Mouse (Mus musculus): ENCODE results near the gene Gm10184.

DNA sequence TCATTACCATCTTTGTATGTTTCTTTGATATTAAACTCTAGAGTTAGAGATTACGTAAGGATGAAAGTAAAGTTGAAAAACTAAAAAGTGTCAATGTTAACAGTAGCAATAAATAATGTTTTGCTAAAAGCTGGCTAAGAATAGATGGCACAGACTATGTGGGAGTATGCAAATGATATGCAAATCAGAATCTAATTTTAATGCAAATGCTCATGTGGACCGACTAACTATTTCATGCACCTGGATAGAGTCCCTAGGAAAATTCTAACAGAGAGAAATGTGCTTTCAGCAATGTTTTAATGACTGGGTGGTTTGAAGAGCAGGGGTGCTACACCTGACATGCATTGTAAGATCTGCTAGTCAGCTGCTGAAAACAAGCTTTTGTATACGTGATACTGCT is 45.3 kb downstream of the Gm10184 start:
- TF ChIP-seq POLR2A (IDR thresholded peaks at IDR 0.05; ENCODE audit: low read depth, low read length) (no peak), CTCF (conservative IDR thresholded peaks at IDR 0.05; ENCODE audit: insufficient read depth, insufficient read length, low read depth, low read length) (no peak)
